Mouse (Mus musculus) E14TG2a.4 (cell line): ENCODE measurements at regions not wholly inside any gene's neighbourhood (a gene's known extent, or its start where the extent isn't known, plus 50 kb on each side); places are given as distances from the start of the nearest gene placed in this dataset.
A peak's percentile ranks its signal among the peaks of the same experiment; 100 is the strongest.

Experiments
- CTCF ChIP-seq: conservative IDR thresholded peaks from 2 replicates; pipeline ENCODE4 v1.5.1; 2014; ENCODE audit warnings: low read length
- POU5F1 ChIP-seq: IDR thresholded peaks from 2 replicates; pipeline ENCODE4 v1.6.1; 2014; ENCODE audit warnings: low read length, borderline replicate concordance

DNA sequence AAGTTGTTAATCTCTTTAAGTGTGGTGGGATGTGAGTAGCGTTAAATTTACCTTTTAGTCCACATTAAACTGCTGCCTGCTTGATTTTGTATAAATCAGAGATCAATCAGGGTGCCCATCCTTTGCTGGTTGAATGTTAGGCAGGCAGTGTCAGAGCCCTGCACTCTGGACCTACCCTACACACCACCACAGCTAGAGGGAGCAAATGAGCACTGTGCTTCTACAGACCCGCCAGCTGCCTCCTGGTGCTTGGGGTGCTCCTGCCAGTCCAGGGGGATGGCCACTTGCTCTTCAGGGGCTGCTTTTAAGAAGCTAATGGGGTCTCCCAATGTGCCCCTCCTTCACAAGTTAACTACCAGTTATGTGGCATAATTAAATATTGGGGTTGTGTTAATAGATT, 96.3 kb downstream of the Tex36 start:
- peak; percentile 44 for TF ChIP-seq CTCF
- no peak for TF ChIP-seq POU5F1
